Mouse (Mus musculus) c-Kit-positive CD71-positive TER-119-negative erythroid progenitor cells, embryonic 14.5 days (primary cell): Measurements from ENCODE around the gene Pcca.
A peak's percentile ranks its signal among the peaks of the same experiment; 100 is the strongest.

Experiments
- DNase-seq: peaks from one replicate; pipeline ENCODE4 v3.0.0-alpha.2; 2013; ENCODE audit warnings: low read depth

Pcca gene

GRCm38 (mm10) chr14:122836221-122836620, 302.1 kb downstream of the Pcca start:
- DNase-seq, result no peak

- no peak for DNase-seq
Observed at GRCm38 (mm10) chr14:122837018-122837417, 302.9 kb downstream of the Pcca start.

GRCm38 (mm10) chr14:122852506-122853057, 318.5 kb downstream of the Pcca start:
- DNase-seq, result no peak

GRCm38 (mm10) chr14:122859792-122860191, 325.7 kb downstream of the Pcca start:
- DNase-seq, result no peak

GRCm38 (mm10) chr14:122862623-122863022, 328.5 kb downstream of the Pcca start:
- DNase-seq, result no peak

- no peak for DNase-seq
Observed at GRCm38 (mm10) chr14:122865462-122866129, 331.5 kb downstream of the Pcca start.

- no peak for DNase-seq
Observed at GRCm38 (mm10) chr14:122867531-122868285, 333.6 kb downstream of the Pcca start.

- DNase-seq, result no peak
Observed at GRCm38 (mm10) chr14:122869831-122870230, 335.7 kb downstream of the Pcca start.

- no peak for DNase-seq
Observed at GRCm38 (mm10) chr14:122871841-122872580, 337.9 kb downstream of the Pcca start.

GRCm38 (mm10) chr14:122872612-122873011, 338.5 kb downstream of the Pcca start:
- DNase-seq, result no peak

- no peak for DNase-seq
Observed at GRCm38 (mm10) chr14:122875056-122875455, 340.9 kb downstream of the Pcca start.

- DNase-seq, result no peak
Observed at GRCm38 (mm10) chr14:122875636-122876035, 341.5 kb downstream of the Pcca start.

GRCm38 (mm10) chr14:122876163-122876562, 342.0 kb downstream of the Pcca start:
- peak; percentile 21 for DNase-seq

- DNase-seq, result no peak
Observed at GRCm38 (mm10) chr14:122876723-122877122, 342.6 kb downstream of the Pcca start.

GRCm38 (mm10) chr14:122877787-122878186, 343.7 kb downstream of the Pcca start:
- no peak for DNase-seq

GRCm38 (mm10) chr14:122880291-122880690, 346.2 kb downstream of the Pcca start:
- no peak for DNase-seq

- DNase-seq, result no peak
Observed at GRCm38 (mm10) chr14:122881699-122882098, 347.6 kb downstream of the Pcca start.

GRCm38 (mm10) chr14:122882201-122882639, 348.1 kb downstream of the Pcca start:
- DNase-seq, result no peak

- no peak for DNase-seq
Observed at GRCm38 (mm10) chr14:122882795-122883409, 348.8 kb downstream of the Pcca start.

GRCm38 (mm10) chr14:122883410-122883806, 349.3 kb downstream of the Pcca start:
- no peak for DNase-seq

- no peak for DNase-seq
Observed at GRCm38 (mm10) chr14:122883821-122884584, 349.9 kb downstream of the Pcca start.
